Mouse (Mus musculus) small intestine, adult 10 weeks (tissue): ENCODE results near the gene Gm10324. TPM values are rescaled to one million over a fixed set of nuclear protein-coding genes. Genes with fewer than 3 reads are reported as not detected.

Experiments used
- polyA plus RNA-seq: library from polyadenylated mRNA; stranded (reverse); fragments of 350-450 nt; fragmentation: Illumina TruSeq; extraction: RNeasy Lipid Tissue Mini Kit (QIAGEN cat#74804); gene quantifications from one replicate; pipeline ENCODE4 v1.2.3, GENCODE M21; 2014; ENCODE audit warnings: low replicate concordance

The Gm10324 gene
- not detected for polyA plus RNA-seq

DNA sequence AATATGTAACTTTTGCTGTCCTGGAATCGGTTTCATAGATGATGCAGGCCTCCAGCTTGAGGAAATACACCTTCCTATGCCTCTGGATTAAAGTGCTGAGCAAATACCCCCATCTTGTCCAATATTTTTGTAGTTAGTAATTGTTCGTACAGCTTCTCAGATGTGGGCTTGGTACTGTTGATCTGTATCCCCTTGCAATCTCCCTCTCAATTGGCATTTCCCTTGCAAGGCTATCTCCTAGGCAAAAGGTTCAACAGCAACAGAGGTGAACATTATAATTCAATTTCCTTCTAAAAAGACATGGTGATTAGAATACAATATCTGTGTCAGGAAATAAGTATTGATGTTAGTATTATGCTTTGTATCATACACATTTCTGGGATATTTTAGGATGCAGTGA lies at the start of gene Gm10324:
Gene Gm10324, plus strand, starts transcription at position 301 of the 400 bp plus-strand sequence.

Other genes with a start within 250 kb of the Gm10324 start
- gene Gm10772, start 108.0 kb downstream of the Gm10324 start, polyA plus RNA-seq: not detected